Mouse (Mus musculus) kidney, postnatal 0 days (tissue): ENCODE data around the gene Ppp1r32. TPM values are rescaled to one million over a fixed set of nuclear protein-coding genes. Genes with fewer than 3 reads are reported as not detected.

Experiments
- ATAC-seq: fragments of 200-750 bp; cut with Nextera tagmentation; replicated peaks from 2 replicates; pipeline ENCODE4 v1.8.0; 2017; ENCODE audit warnings: low read depth, moderate number of reproducible peaks, moderate TSS enrichment, moderate library complexity; ENCODE audit not compliant: low FRiP score
- DNase-seq: peaks from one replicate; pipeline ENCODE4 v3.0.0-alpha.2; 2016; ENCODE audit warnings: low spot score
- H3K27ac ChIP-seq: fragments of 300-500 bp; sonication (generic); 2 replicates; pipeline ENCODE4 v1.5.1; 2014; ENCODE audit warnings: mild to moderate bottlenecking
- H3K27me3 ChIP-seq: fragments of 300-500 bp; sonication (generic); 2 replicates; pipeline ENCODE4 v1.6.1; 2014; ENCODE audit warnings: low read length, mixed read lengths; ENCODE audit not compliant: insufficient read depth
- H3K36me3 ChIP-seq: fragments of 300-500 bp; sonication (generic); 2 replicates; pipeline ENCODE4 v1.6.1; 2014; ENCODE audit warnings: low read length, mixed read lengths; ENCODE audit not compliant: insufficient read depth
- H3K4me1 ChIP-seq: fragments of 300-500 bp; sonication (generic); replicated peaks from 2 replicates; pipeline ENCODE4 v1.6.1; 2014; ENCODE audit warnings: antibody characterized with exemption, low read length, mixed read lengths; ENCODE audit not compliant: insufficient read depth
- H3K4me2 ChIP-seq: fragments of 300-500 bp; sonication (generic); 2 replicates; pipeline ENCODE4 v1.6.1; 2014; ENCODE audit warnings: mild to moderate bottlenecking, low read length, moderate library complexity, mixed read lengths
- H3K4me3 ChIP-seq: fragments of 300-500 bp; sonication (generic); replicated peaks from 2 replicates; pipeline ENCODE4 v1.5.1; 2014; ENCODE audit warnings: low read depth, low read length
- H3K9ac ChIP-seq: fragments of 300-500 bp; sonication (generic); 2 replicates; pipeline ENCODE4 v1.6.1; 2014; ENCODE audit warnings: low read depth, low read length
- H3K9me3 ChIP-seq: fragments of 300-500 bp; sonication (generic); replicated peaks from 2 replicates; pipeline ENCODE4 v1.6.1; 2016; ENCODE audit warnings: low read length, inconsistent platforms, mixed read lengths
- CTCF ChIP-seq: IDR thresholded peaks from 2 replicates; pipeline ENCODE4 v1.5.1; 2016; ENCODE audit warnings: antibody characterized with exemption, low read depth, mild to moderate bottlenecking, moderate library complexity
- whole genome bisulfite sequencing: fragments of 180-500 bp; shearing (Covaris S2); extraction: QIAGEN DNeasy Blood & Tissue Kit; methylation state at CpG from one replicate; pipeline ENCODE4 v1.1.7; 2014; 5-methylcytosine and 5-hydroxymethylcytosine counted together
- polyA plus RNA-seq: library from polyadenylated mRNA; unstranded; fragments of >200 nt; fragmentation: Nextera tagmentation; extraction: Ambion mirVana; gene quantifications from 2 replicates; pipeline ENCODE4 v1.2.1, GENCODE M21; 2015

The Ppp1r32 gene
- polyA plus RNA-seq = not detected in 2 replicates

DNA sequence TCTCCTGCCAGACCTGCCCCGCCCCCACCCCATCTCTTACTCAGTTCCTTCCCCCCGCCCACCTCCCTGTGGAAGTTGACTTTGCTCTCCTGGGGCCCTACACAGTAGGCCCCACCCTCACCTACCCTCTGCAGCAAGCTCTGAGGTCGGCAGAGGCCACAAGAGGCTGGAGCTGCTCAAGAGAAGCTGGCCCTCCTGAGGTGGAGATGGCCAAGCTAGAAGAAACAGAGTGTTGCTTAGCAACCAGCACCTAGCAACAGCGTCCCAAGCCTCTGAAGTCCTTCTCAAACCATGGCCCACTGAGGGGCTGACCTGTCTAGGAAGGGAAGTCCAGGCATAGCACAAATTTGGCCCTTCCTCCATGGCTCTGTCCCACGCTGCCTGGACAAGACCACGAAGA, at the start of gene Ppp1r32:
TSS of gene Ppp1r32 (minus strand) at position 226 of the 400 bp plus-strand sequence.
- WGBS = 38% methylated on average over 6 of the region's 6 CpGs
- H3K27ac ChIP-seq = no peak within 1 kb of the TSS
- no peak for ATAC-seq
- no peak within 1 kb of the TSS for H3K9ac ChIP-seq
- H3K9me3 ChIP-seq = no peaks in the 10 kb centered on the region
- H3K27me3 ChIP-seq = no peaks in the 10 kb centered on the region
- H3K4me3 ChIP-seq = no peak within 1 kb of the TSS
- no peak within 1 kb of the TSS for H3K4me2 ChIP-seq
- H3K4me1 ChIP-seq = no peaks in the 10 kb centered on the region
- H3K36me3 ChIP-seq = no peaks in the 10 kb centered on the region
- no peak for TF ChIP-seq CTCF
- DNase-seq = peak; percentile 36

DNA sequence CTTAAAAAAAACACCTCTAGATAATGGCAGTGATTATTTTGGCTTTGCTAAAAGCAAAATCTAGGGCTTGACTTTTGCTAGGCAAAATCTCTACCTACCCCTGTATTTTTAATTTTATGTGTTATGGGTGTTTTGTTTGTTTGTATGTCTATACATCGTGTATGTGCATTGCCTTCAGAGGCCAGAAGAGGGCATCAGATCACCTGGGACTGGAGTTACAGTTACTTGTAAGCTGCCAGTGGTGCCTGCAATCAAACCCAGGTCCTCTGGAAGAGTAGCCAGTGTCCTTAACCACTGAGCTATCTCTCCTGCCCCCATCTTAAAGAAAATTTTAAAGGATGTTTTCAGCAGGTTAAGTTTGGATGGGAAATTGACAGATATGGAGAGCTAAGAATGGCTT, 47.4 kb upstream of the Ppp1r32 start:
- Histone ChIP-seq H3K4me1 (peaks cover 17% of the 10 kb centered on the region), H3K9me3 (no peaks in the 10 kb centered on the region), H3K27me3 (no peaks in the 10 kb centered on the region), H3K36me3 (peaks cover 39% of the 10 kb centered on the region), H3K27ac (no peak overlapping the region), H3K4me3 (no peak overlapping the region), H3K4me2 (no peak overlapping the region), H3K9ac (no peak overlapping the region)
- DNase-seq = no peak
- WGBS = 93% methylated on average over 1 of the region's 1 CpGs
- ATAC-seq = no peak
- TF ChIP-seq CTCF = peak; percentile 28; the same call in 1 of the 2 replicates

DNA sequence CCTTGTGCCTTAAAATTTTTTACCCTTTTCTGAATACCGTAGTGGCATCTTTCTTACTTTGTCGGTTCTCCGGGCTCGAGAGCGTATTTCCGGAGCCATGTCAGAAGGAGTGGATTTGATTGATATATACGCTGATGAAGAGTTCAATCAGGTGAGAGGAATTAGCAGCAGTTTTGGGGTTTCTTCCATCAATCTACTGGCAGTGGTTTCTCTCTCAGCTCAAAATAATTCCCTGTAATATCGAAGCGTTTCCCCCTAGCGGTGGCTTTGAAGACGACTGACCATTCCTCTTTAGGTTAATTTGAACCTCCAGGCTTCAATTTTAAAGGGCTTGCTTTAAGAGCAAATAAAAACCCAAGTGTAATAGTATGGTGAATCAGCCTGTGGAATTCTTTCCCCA, 43.2 kb upstream of the Ppp1r32 start, which contains the start of gene Sdhaf2:
TSS of gene Sdhaf2 (minus strand) at position 233 of the 400 bp plus-strand sequence.
- Histone ChIP-seq H3K4me1 (peaks cover 23% of the 10 kb centered on the region), H3K9ac (peak within 1 kb of the TSS; percentile 100), H3K27ac (peak within 1 kb of the TSS; percentile 100), H3K36me3 (peaks cover 11% of the 10 kb centered on the region; the same call in 1 of the 2 replicates), H3K4me2 (peak within 1 kb of the TSS; percentile 63), H3K4me3 (peak within 1 kb of the TSS; percentile 91), H3K9me3 (no peaks in the 10 kb centered on the region), H3K27me3 (no peaks in the 10 kb centered on the region)
- DNase-seq (peak; percentile 91), ATAC-seq (no peak)
- under 1% methylated on average over 11 of the region's 11 CpGs for WGBS
- TF ChIP-seq CTCF = peak; percentile 73

DNA sequence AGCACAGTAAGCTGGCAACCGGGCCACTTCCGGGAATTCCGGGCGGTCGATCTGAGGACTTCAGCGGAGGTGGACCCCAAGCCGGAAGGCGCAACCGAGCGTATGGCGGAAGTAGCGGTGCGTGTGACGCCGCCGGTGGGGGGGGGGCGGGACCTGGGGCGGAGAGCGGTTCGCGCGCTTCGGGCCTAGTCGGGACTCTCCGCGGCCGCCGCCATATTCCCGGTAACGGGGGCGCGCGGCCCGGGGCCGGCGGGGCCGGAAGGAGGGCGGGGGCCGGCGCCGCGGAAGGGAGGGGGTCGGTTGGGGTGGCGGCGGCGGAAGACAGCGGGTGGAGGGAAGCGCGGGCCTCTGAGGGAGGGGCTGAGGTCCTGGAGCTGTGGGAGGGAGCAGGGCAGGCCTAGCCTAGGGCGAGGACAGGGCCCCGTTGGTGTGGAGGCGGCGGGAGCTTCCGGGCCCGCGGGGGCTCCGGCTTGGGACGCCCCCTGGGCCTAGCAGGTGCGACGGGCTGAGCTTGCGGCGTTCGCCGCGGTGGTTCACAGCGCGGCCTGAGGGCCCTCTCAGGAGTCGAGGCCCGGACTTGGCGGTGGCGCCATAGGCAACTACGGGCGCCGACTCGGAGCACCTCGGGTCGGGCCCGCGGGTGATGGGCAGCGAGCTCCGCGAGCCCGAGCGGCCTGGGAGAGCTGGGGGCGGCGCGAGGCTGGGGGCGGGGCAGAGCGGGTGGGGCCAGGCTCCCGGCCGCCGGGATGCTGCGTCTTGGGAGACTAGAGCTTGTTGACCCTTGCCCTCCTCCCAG, 42.6 kb upstream of the Ppp1r32 start, which contains the start of gene Cpsf7:
TSS of gene Cpsf7 (plus strand) at position 161 of the 796 bp plus-strand sequence.
- Histone ChIP-seq H3K4me3 (peak within 1 kb of the TSS; percentile 91), H3K27me3 (no peaks in the 10 kb centered on the region), H3K9ac (peak within 1 kb of the TSS; percentile 100), H3K27ac (peak within 1 kb of the TSS; percentile 100), H3K9me3 (no peaks in the 10 kb centered on the region), H3K36me3 (0 out of 2 replicates have a peak, but pooled peaks cover 5% of the 10 kb centered on the region), H3K4me1 (peaks cover 23% of the 10 kb centered on the region), H3K4me2 (peak within 1 kb of the TSS; percentile 63)
- ATAC-seq (peak; percentile 93), DNase-seq (peak; percentile 95)
- TF ChIP-seq CTCF = no peak
- WGBS = under 1% methylated on average over 60 of the region's 93 CpGs

DNA sequence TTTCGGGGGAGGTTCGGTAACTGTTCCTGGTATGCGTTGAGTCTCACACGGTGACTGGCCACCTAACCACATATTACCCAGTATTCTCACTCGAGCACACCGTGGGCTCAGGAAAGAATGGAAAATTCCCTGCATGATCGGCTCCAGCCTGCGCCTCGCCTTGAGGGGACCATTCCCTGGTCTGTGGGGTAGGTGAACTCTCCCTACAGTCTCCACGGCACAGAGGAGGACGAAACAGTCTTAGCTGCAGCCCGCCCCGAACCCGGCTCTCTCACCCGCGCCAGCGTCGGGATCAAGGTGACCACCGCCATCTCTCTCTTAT, 42.0 kb upstream of the Ppp1r32 start:
- H3K27me3 ChIP-seq = no peaks in the 10 kb centered on the region
- no peak for DNase-seq
- H3K9ac ChIP-seq = peak overlapping the region; percentile 100
- peak overlapping the region; percentile 63 for H3K4me2 ChIP-seq
- no peak; the same call in 1 of the 2 replicates for TF ChIP-seq CTCF
- H3K9me3 ChIP-seq = no peaks in the 10 kb centered on the region
- ATAC-seq = no peak
- under 1% methylated on average over 19 of the region's 19 CpGs for WGBS
- H3K4me1 ChIP-seq = peaks cover 23% of the 10 kb centered on the region
- 0 out of 2 replicates have a peak, but pooled peaks cover 5% of the 10 kb centered on the region for H3K36me3 ChIP-seq
- peak overlapping the region; percentile 100 for H3K27ac ChIP-seq
- peak overlapping the region; percentile 91 for H3K4me3 ChIP-seq

DNA sequence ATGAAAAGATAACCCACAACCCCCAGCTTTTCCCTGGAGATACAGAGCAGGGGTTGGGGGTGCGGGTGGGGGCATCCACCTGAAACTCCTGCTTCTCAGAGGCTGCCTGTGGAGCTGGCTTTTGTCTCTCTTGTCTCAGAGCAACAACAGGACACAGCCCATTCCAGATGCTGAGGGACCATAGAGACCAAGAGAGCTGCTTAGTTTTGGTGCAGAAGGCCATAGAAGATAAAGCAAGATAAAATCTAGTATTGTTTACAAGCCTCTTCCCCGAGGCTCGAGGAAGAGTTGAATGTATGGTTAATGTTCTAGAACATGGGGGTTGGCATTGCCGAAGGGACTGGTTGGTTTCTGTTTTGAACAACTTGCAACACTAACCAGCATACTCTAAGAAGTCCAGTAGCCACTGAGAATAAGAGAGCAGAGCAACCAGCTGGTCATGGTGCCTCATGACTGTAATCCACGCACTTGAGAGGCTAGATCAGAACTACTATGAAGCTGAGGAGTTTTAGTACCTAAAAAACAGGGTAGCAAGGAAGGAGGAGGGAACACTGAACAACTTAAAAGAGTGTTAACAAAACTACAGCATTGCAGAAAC, 40.9 kb upstream of the Ppp1r32 start:
- ATAC-seq (no peak), DNase-seq (no peak)
- peak overlapping the region; percentile 63; the same call in 1 of the 2 replicates for H3K4me2 ChIP-seq
- H3K4me1 ChIP-seq = peaks cover 23% of the 10 kb centered on the region
- no peak for TF ChIP-seq CTCF
- 71% methylated on average over 5 of the region's 5 CpGs for WGBS
- H3K27me3 ChIP-seq = no peaks in the 10 kb centered on the region
- H3K9me3 ChIP-seq = no peaks in the 10 kb centered on the region
- H3K9ac ChIP-seq = no peak overlapping the region
- H3K4me3 ChIP-seq = no peak overlapping the region
- no peak overlapping the region for H3K27ac ChIP-seq
- 0 out of 2 replicates have a peak, but pooled peaks cover 5% of the 10 kb centered on the region for H3K36me3 ChIP-seq
